10 mouse cellular contexts compared by ENCODE assay signal in the genomic region with DNA sequence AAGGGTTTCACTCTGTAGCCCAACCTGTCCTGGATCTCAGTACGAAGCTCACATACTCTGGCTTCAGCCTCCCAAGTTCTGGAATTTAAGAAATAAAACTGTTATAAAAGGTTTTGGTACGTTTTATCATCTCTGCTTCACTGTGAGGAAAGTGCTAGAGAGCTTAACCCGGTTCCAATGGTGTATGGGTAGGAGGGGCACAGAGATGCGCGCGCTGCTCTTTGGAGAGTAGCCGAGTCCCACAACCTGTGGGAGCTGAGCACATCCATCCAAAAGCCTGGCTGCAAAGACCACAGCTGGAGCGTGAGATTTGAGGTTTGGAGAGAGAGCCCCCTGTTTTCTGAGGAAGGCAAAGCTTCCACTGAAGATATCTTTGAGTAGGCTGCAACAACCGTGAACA. TPM values are rescaled to one million over a fixed set of nuclear protein-coding genes. Genes with fewer than 3 reads are reported as not detected.
DNase-seq lines count a peak whose midpoint lies in the region; ATAC-seq and TF ChIP-seq lines count a peak whose summit lies in the region.
"Had no signal": no experiment of that assay in that cellular context is flagged by ENCODE, and none has a peak within 500 bp of the region (broad histone marks: within the 10 kb centered on the region; RNA-seq: fewer than 3 reads in every experiment).

No protein-coding gene starts in this region.

- H3K36me3 ChIP-seq in intestine, embryonic 14.5 days (ENCODE audit: control insufficient read depth, insufficient read depth, low read length) = no peaks in the 10 kb centered on the region
- H3K36me3 ChIP-seq in myocyte (ENCODE audit: control insufficient read depth, insufficient read depth) = no peaks in the 10 kb centered on the region

- H3K9me3 ChIP-seq in intestine, embryonic 14.5 days (ENCODE audit: control insufficient read depth, low read length) = no peaks in the 10 kb centered on the region

- peak overlapping the region; percentile 20; the same call in 1 of the 2 replicates for H3K9ac ChIP-seq in intestine, embryonic 14.5 days (ENCODE audit: low read length)

- 0 out of 2 replicates have a peak, but pooled peaks have one; percentile 48 for ATAC-seq in frontal cortex, adult (ENCODE audit: low TSS enrichment)
- 0 out of 2 replicates have a peak, but pooled peaks have one; percentile 51 for ATAC-seq in intestine, embryonic 14.5 days (replicated peaks; ENCODE audit: low FRiP score, low TSS enrichment, low read depth)

- H3K4me1 ChIP-seq in intestine, embryonic 14.5 days (replicated peaks; ENCODE audit: control insufficient read depth, insufficient read depth, low read length) = peaks cover 10% of the 10 kb centered on the region; the same call in 1 of the 2 replicates

- H3K4me2 ChIP-seq in intestine, embryonic 14.5 days (ENCODE audit: low read length) = peak overlapping the region; percentile 84
- peak overlapping the region; percentile 72 for H3K4me2 ChIP-seq in myocyte (ENCODE audit: low read depth)

- no peak overlapping the region for H3K27ac ChIP-seq in intestine, embryonic 14.5 days (ENCODE audit: low read depth)

- H3K27me3 ChIP-seq in intestine, embryonic 14.5 days (replicated peaks; ENCODE audit: control insufficient read depth, insufficient read depth, low read length) = no peaks in the 10 kb centered on the region
- H3K27me3 ChIP-seq in myocyte (ENCODE audit: control insufficient read depth, insufficient read depth, insufficient read length) = peaks cover 3% of the 10 kb centered on the region

- DNase-seq in frontal cortex, postnatal 14 days (ENCODE audit: low spot score in 2 of 2) = no peak
- DNase-seq in 3T3-L1 (ENCODE audit: low read depth, low spot score) = peak; percentile 39
- DNase-seq in embryo, embryonic 11 days = peak; percentile 74
- peak; percentile 67 for DNase-seq in intestine, embryonic 14.5 days (ENCODE audit: low spot score)
- no peak for DNase-seq in spleen, adult 18-20 months
- no peak for DNase-seq in yolk sac, embryonic 10.5 days (ENCODE audit: low spot score)

- no peaks in the 10 kb centered on the region for H3K79me2 ChIP-seq in myocyte (ENCODE audit: control insufficient read depth, insufficient read depth)

- no peak for TF ChIP-seq POLR2A in myocyte (IDR thresholded peaks at IDR 0.05; ENCODE audit: insufficient read length, low read depth)

- no peak overlapping the region for H3ac ChIP-seq in myocyte (ENCODE audit: control insufficient read depth, insufficient read length)

- under 1% methylated on average over 9 of the region's 9 CpGs for WGBS in intestine, embryonic 14.5 days

- H3K4me3 ChIP-seq in intestine, embryonic 14.5 days (ENCODE audit: low read depth, low read length) = peak overlapping the region; percentile 48
- peak overlapping the region; percentile 12 for H3K4me3 ChIP-seq in myocyte

TF ChIP-seq in myocyte, 11 proteins besides CTCF, POLR2A, EP300 and RAD21:
- TF ChIP-seq E2F4 (IDR thresholded peaks at IDR 0.05; ENCODE audit: insufficient read depth) = no peak
- TF ChIP-seq TCF12 (IDR thresholded peaks at IDR 0.05; ENCODE audit: insufficient read depth, poor library complexity, severe bottlenecking) = no peak
- no peak for TF ChIP-seq REST (IDR thresholded peaks at IDR 0.05; ENCODE audit: insufficient read depth, insufficient read length)
- no peak for TF ChIP-seq CEBPB (IDR thresholded peaks at IDR 0.05; ENCODE audit: insufficient read depth, poor library complexity, severe bottlenecking)
- TF ChIP-seq SRF (IDR thresholded peaks at IDR 0.05; ENCODE audit: control insufficient read depth, insufficient read length, low read depth) = no peak
- TF ChIP-seq MYOG (IDR thresholded peaks at IDR 0.05; ENCODE audit: control insufficient read depth in 1 of 3, insufficient read depth in 1 of 3, insufficient read length in 2 of 3, low read depth in 2 of 3) = no peak
- TF ChIP-seq USF1 (IDR thresholded peaks at IDR 0.05; ENCODE audit: low read depth) = no peak
- TF ChIP-seq MYOD1 (IDR thresholded peaks at IDR 0.05; ENCODE audit: control insufficient read depth in 1 of 3, insufficient read length in 2 of 3, low read depth in 2 of 3) = no peak
- TF ChIP-seq MAX (IDR thresholded peaks at IDR 0.05; ENCODE audit: low read depth) = no peak
- TF ChIP-seq POLR2AphosphoS2 (IDR thresholded peaks at IDR 0.05; ENCODE audit: insufficient read length, low read depth) = no peak
- TF ChIP-seq TCF3 (IDR thresholded peaks at IDR 0.05; ENCODE audit: insufficient read length, low read depth) = no peak

RNA-seq across cellular contexts. Expression of a gene that starts 15.5 kb away (rescaled TPM):
- polyA plus RNA-seq in intestine, embryonic 14.5 days (2014; fragmentation: Nextera tagmentation; extraction: Ambion mirVana) = 0.43 TPM in 1 of 2 replicates, not detected in the other
- polyA plus RNA-seq in myocyte (2012; fragmentation: generic; extraction: Trizol) = not detected
- polyA plus RNA-seq: Patski had no signal

RNA-seq across cellular contexts. Expression of a gene that starts 19.3 kb away (rescaled TPM):
- not detected in 2 replicates for polyA plus RNA-seq in intestine, embryonic 14.5 days (2014; fragmentation: Nextera tagmentation; extraction: Ambion mirVana)
- polyA plus RNA-seq in myocyte (2012; fragmentation: generic; extraction: Trizol) = not detected
- polyA plus RNA-seq: liver, adult 2 months; Patski had no signal

RNA-seq across cellular contexts. Expression of a gene that starts 34.9 kb away (rescaled TPM):
- not detected in 2 replicates for polyA plus RNA-seq in intestine, embryonic 14.5 days (2014; fragmentation: Nextera tagmentation; extraction: Ambion mirVana)
- not detected for polyA plus RNA-seq in myocyte (2012; fragmentation: generic; extraction: Trizol)
- polyA plus RNA-seq: liver, adult 2 months; Patski had no signal

RNA-seq across cellular contexts. Expression of a gene that starts 35.2 kb away (rescaled TPM):
- polyA plus RNA-seq in intestine, embryonic 14.5 days (2014; fragmentation: Nextera tagmentation; extraction: Ambion mirVana) = 10.1 and 12.7 TPM in 2 replicates
- 2.8 TPM for polyA plus RNA-seq in myocyte (2012; fragmentation: generic; extraction: Trizol)

Comparison
In these comparisons a context has a peak if more than half of its experiments do, and no peak if none do; other contexts are left out.
1. DNase-seq: peak in 3T3-L1 (single experiment), embryo, embryonic 11 days (single experiment) and intestine, embryonic 14.5 days (single experiment); none in frontal cortex, postnatal 14 days (0 of 2), spleen, adult 18-20 months (0 of 2) and yolk sac, embryonic 10.5 days (single experiment).